Mouse (Mus musculus) kidney, adult 8-10 months (tissue): ENCODE results near the gene Capn2.

Experiments used
- DNase-seq, 2 experiments: peaks; one replicate each; pipeline ENCODE4 v3.0.0; 2022

Gene Capn2

DNA sequence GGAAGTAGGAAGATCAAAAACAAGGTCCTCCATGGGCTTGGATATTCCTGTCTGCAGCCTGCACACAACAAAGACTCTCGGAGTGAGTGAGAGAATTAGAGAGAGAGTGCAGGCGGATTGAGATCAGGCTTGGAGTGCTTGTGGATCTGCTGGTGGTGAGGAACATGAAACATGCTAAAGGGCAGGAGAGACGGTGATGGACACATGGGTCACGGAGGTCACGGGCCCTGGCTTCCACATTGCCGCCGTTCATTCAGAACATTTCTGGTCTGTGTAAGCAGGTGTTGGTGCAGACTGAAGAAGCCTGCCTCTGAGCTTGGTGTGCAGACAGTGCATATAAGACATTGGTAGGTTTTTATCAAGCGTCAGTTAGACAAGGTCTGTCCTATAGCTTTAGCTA is 58.0 kb downstream of the Capn2 start:
- DNase-seq = no peak

DNA sequence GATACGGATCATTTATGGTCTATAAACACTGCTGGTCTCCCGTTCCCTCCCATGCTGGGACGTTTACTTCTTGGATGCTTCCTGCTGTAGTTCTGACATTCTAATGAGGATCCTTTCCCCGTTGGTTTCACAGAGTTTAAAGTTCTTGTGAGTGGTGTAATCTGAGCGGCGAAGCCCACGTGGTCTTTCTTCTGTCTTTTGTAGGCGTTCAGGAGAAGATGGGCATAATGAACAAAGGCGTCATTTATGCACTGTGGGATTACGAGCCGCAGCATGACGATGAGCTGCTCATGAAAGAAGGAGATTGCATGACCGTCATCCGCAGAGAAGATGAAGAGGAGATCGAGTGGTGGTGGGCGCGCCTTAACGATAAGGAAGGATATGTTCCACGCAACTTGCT is 58.9 kb downstream of the Capn2 start:
- DNase-seq = no peak

DNA sequence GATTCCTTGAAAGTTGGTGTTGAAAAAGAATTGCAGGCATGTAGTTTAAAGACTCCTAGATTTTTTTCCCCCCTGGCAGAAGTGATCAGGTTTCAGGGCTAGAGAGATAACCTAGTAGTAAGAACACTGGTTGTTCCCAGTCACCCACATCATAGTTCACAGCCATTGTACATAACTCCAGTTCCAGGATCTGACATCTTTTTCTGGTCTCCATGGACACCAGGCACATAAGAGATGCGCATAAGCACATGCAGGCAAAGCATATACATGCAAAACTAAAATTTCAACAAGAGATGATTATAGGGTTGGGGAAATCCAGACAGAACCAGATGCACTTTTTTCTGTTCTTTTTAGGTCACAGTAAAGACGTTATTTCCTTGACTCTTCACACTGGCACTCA is 62.3 kb downstream of the Capn2 start:
- no peak for DNase-seq

DNA sequence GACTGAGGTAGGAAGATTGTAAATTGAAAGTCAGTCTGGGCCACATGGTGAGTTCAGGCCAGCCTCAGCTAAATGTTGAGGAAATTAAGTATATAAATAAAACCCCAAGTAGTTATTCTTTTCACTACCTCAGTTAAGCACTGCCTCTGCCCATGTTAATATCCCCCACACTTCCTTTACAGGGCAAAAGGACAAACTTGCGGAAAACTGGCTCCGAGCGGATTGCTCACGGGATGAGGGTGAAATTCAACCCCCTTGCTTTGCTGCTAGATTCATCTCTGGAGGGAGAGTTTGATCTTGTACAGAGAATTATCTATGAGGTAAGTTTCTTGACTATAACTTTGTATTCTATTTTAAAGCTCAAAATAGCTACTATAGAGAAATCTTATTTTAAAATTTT is 64.9 kb downstream of the Capn2 start:
- DNase-seq = peak in 1 of 2 experiments; percentile 53

DNA sequence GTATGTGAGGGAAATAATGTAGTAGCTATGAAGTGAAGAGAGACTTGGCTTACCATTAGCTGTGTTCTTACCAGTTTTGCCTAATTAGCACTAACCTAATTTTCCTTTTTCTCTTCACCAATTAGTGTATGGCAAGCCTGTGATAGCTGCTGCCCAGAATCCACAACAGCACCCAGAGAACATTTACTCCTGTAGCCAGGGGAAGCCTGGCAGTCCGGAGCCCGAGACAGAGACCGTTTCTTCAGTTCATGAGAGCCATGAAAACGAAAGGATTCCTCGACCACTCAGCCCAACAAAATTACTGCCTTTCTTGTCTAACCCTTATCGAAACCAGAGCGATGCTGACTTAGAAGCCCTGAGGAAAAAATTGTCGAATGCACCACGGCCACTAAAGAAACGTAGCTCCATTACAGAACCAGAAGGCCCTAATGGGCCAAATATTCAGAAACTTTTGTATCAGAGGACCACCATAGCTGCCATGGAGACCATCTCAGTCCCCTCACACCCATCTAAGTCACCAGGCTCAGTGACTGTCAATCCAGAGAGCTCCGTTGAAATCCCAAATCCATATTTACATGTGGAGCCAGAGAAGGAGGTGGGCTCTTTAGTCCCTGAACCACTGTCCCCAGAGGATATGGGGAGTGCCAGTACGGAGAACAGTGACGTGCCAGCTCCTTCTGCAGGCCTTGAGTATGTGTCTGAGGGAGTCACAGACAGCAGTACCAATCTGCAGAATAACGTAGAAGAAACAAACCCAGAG is 69.0 kb downstream of the Capn2 start:
- no peak for DNase-seq

DNA sequence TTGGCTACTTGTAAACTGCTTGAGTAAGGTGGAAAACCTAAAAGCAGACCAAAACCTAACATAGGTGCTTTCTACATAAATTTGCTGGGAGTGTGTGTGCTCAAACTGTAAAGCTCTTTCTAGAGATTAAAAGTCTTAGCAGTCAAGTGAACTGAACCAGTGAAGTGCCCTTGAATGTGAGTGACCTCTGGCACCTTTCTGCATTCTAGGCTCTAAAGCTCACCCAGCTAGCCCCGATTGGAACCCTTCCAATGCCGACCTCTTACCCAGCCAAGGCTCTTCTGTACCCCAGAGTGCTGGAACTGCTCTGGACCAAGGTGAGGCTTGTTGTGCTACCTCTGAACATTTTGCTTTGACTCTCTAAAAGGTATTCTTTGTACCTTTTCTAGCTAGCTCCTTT is 73.3 kb downstream of the Capn2 start:
- peak in 1 of 2 experiments; percentile 65 for DNase-seq

DNA sequence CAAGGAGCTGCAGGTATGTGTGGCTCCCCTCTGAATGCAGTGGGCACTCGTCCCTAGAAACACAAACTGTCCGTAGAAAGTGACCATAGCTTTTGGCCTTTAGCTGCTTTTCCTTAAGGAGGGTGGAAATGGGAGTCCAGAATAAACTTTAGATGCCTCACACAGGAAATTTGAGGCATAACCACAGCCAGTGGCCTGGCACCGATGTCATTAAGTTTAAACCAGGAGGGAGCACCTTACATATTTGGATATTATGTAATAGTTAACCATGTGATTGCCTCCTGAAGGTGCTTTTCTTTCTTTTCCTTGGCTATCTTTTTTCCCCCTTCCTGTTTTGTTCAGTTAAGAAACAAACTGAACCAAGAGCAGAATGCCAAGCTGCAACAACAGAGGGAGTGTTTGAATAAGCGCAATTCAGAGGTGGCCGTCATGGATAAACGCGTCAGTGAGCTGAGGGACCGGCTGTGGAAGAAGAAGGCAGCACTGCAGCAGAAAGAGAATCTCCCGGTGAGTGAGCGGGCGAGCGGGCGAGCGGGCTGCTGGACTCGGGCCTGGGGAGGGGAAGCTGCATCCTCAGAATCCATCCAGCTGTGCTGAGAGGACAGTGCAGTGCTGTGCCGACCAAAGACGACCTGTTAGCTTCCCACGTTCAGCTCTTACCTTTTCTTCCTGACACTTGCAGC is 75.5 kb downstream of the Capn2 start:
- no peak for DNase-seq

DNA sequence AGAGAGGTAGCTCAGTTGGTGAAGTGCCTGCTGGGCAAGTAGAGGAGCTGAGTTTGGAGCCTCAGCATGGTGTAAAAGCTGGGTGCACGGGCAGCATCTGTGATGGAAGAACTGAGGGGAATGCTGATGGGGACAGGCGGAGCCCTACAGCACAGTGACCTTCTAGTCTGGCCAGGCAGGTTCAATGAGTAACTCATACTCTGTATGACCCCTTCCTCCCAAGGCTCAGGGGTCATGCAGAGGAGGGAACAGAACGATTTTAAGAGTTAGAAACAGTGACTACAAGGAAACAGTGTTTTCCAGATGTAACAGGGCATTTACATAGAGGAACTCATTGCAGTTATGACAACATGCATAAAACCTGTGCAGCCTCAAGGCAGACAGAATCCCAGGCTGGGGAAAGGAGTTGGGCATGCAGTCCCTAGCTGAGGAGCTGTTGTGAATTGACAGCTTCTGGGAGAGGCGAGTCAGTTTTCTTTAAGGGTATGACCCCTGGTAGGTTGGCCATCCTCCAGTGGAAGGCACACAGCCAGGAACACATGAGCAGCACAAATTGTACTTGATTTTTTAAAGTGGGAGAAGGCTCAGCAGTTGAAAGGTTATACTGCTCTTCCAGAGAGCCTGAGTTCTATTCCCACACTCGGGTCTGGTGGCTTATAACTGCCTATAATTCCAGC is 77.7 kb downstream of the Capn2 start:
- peak; percentile 91 to 96 for DNase-seq

DNA sequence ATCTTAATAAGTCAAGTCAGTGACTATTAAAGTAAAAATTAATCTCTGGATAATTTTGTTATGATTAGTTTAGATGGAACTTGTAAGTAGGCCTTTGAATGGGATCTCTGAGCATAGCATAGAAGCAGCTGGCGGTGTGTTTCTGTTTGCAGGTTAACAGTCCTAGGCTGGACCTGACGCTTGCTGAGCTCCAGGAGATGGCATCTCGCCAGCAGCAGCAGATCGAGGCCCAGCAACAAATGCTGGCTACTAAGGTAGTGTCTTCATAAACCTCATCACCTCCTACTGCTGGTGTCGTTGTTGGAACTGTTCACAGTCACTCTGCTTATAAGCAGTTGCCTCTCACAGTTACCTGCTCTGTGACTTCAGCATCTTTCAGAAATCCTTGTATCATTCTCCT is 80.7 kb downstream of the Capn2 start:
- DNase-seq = no peak

DNA sequence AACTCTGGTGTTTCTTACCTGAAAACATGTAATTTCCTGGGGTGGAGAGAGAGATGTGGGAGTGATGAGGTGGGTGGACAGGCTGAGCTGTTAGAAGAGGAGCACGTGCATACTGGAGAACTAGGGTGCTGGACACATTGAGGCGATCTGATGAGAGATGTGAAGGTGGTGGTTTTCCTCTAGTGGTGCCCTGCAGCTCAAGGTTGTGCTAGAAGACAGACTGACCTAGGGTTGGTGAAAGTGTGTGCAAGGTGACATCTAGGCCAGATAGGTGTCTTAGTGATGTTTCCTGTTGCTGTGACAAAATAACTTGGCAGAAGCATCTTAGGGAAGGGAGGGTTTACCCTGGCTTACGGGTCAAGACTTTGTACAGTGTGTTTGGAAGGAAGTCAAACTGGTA is 85.3 kb downstream of the Capn2 start:
- no peak for DNase-seq

DNA sequence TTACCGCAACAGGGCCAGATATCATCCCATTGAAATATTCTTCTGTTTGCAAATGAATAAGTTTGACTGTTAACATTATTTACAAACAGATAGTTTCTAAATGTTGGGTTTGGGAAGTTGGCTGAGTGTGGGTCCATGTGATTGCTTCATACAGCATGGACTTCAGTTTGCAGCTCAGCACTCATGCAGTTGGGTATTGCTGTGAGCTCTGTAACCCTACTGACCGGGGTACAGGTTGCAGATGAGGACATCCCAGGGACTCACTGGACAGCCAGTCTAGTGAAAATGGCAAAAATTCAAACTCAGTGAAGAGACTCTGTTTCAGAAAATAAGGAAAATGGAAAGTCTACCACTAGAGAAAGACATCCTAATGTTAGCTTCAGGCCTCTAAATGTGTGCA is 86.7 kb downstream of the Capn2 start:
- no peak for DNase-seq

DNA sequence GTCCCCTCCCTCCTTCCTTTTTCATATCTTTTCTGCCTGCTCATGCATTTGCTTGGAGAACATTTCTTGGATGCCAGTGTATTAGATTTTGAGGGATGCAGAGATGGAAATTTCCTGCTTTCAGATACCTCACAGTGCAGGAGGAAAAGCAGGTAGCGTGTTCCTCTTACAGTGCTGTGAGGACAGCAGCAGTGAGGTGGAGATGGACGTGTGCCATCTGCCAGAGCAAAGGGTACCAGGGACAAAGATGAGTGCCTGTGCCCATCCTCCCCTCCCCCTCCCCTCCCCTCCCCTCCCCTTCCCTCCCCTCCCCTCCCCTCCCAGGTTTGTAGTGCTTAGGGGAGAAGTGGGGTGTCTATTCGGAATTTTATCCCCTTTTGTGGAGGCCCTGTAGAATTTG is 87.6 kb downstream of the Capn2 start:
- DNase-seq = no peak

DNA sequence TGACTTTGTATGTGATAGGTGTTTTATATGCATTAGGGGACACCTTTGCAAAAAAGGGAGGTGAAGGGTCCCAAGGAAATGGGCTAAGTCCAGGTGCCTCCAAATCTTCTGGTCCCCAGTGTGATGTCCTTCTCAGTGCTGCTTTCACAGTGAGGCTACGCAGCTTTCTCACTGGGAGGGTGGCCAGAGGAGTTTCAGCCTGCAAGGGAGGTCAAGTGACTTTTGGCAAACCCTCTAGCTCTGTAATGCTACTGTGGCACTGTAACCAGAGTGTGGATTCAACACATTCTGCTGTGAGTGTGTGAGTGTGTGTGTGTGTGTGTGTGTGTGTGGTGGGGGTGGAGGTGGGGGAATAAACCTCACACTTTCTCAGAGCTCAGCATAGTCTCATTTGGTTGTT is 90.0 kb downstream of the Capn2 start:
- peak; percentile 46 to 63 for DNase-seq

DNA sequence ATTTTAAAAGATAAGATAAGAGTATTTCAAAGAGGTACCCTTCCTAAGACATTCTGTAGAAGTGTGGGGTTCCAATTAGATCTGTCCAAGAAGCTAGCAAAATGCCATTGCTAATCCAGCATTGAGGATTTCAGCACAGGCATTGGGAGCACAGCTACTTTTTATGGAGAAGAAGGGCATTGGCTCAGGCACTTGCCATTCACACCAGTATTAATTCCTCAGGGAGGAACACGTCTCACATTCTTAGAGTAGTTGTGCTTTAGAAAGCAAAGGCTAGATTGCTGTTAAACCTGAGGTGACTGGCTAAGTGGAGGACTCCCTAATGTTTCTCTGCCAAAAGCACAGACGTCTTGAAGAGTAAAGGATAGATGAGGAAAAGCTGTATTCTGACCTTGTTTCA is 91.0 kb downstream of the Capn2 start:
- DNase-seq = peak in 1 of 2 experiments; percentile 32

DNA sequence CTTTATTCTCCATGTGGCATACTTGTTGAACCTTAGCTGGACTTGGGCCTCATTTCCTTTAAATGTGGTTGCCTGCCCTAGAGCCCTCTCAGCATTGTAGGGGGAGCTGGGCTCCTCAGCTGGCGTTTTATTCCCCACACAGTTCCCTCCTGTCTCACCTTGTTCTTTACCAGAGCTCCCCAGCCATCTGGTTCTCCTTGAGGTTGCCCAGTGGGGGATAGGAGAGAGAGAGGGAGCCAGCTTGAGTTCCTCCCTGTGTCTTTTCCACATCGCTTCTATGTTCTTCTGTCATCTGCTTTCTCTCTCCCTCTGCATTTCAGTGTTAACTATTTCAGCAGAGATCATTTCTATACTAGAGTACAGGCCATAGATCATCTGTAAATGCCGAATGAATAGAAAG is 92.2 kb downstream of the Capn2 start:
- no peak for DNase-seq

DNA sequence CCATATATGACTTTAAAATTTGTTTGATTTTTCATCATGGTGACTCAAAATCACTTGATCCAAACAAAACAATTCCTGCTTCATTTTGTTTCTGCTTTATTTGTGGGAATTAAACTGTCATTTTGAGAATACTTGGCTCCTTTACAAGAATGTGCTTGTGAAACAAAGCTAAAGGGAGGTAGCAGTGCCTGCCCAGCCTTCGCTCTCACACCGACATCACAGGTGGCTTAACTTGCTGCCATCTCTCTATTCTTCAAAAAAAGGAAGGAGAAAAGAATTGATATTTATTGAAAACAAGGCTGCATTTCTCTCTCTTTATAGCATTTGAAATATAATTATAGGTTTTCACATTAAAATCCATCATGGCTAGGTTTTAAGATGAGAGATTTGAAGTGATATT is 93.1 kb downstream of the Capn2 start:
- DNase-seq = no peak

DNA sequence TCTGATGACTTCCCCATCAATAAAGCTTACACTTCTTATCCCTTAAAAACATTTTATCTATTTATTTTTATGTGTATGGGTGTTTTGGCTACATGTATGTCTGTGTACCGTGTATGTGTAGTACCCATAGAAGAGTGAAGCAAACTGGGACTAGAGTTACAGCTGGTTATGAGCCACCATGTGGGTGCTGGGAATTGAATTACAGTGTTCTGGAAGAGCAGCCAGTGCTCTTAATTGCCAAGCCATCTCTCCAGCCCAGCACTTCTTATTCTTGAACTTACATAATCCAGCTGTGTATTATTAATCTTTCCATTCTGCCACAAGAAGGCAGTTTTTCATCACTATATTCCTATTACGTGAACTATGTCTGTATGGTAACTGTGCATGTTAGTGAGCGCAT is 97.9 kb downstream of the Capn2 start:
- no peak for DNase-seq
